Comparison of ENCODE assay signal across 8 mouse cellular contexts in the genomic region with DNA sequence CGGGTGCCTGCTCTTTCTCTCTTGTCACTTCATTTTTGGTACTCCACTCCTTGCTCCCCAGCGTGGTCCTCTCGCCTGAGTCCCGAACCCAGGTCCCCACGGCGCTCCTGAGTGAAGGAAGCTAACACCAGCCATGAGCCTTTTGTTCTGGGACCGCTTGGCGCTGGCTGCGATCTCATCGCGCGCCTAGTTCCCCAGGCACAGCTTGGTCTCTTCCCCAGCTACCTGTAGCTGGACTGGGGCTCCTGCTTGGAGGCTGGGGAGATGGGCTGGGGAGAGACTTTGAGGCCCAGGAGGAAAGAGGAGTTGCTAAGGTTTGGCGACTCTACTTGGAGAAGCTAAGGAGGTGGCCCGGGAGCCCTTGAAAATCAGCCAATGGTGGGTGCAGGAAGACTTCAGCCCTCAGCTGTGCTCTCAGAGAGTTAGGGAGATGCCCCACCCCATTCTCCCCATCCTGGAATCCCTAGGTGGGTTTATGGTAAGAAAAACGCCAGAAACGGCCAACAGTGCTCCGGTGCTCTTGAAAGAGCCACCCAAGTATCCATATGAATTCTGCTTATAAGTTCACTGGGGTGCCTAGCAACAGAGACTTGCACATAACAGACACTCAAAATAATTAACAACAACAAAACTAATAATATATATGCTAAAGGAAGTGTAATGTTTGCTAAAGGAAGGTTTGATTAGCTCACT. TPM values are rescaled to one million over a fixed set of nuclear protein-coding genes. Genes with fewer than 3 reads are reported as not detected.
DNase-seq lines count a peak whose midpoint lies in the region; ATAC-seq and TF ChIP-seq lines count a peak whose summit lies in the region.

No protein-coding gene starts in this region.

- no peak for TF ChIP-seq CTCF in bone marrow, adult 2 months (IDR thresholded peaks at IDR 0.05; ENCODE audit: control insufficient read depth, insufficient read depth, low read length)

- 12% methylated on average over 17 of the region's 17 CpGs for WGBS in heart, embryonic 14.5 days
- 19% methylated on average over 17 of the region's 17 CpGs for WGBS in bone marrow, adult 2 months
- 7% methylated on average over 17 of the region's 17 CpGs for WGBS in hindbrain, embryonic 15.5 days
- 8% methylated on average over 17 of the region's 17 CpGs for WGBS in midbrain, embryonic 14.5 days

- DNase-seq in heart, adult 8-10 months (ENCODE audit: low spot score): no peak
- DNase-seq in midbrain, embryonic 14.5 days: no peak
- no peak for DNase-seq in kidney, postnatal 10 days
- DNase-seq in frontal cortex, adult 2 months (ENCODE audit: extremely low spot score in 1 of 2, low spot score in 1 of 2): no peak
- DNase-seq in ovary, postnatal 36 days (ENCODE audit: low spot score): no peak

- no peak for ATAC-seq in heart, embryonic 14.5 days (ENCODE audit: insufficient number of reproducible peaks, insufficient read depth, low FRiP score, low read depth)
- peak; percentile 12 for ATAC-seq in hindbrain, embryonic 15.5 days (ENCODE audit: low FRiP score, low read depth)
- no peak for ATAC-seq in midbrain, embryonic 14.5 days (ENCODE audit: low FRiP score, low TSS enrichment)

- H3K27ac ChIP-seq in heart, embryonic 14.5 days (replicated peaks in 1 of 2; ENCODE audit: control insufficient read depth in 1 of 2, insufficient read depth in 1 of 2, low read depth in 2 of 2, low read length in 2 of 2): no peak overlapping the region
- no peak overlapping the region; the same call in 1 of the 2 replicates for H3K27ac ChIP-seq in bone marrow, adult 2 months (ENCODE audit: control insufficient read depth, insufficient read depth, low read depth, low read length, poor library complexity)
- peak overlapping the region; percentile 97 for H3K27ac ChIP-seq in hindbrain, embryonic 15.5 days (replicated peaks)
- peak overlapping the region; percentile 97 for H3K27ac ChIP-seq in midbrain, embryonic 14.5 days (replicated peaks; ENCODE audit: low read depth, low read length)

- H3K4me2 ChIP-seq in heart, embryonic 14.5 days (ENCODE audit: low read length): peak overlapping the region; percentile 99
- H3K4me2 ChIP-seq in hindbrain, embryonic 15.5 days: peak overlapping the region; percentile 90
- peak overlapping the region; percentile 88 for H3K4me2 ChIP-seq in midbrain, embryonic 14.5 days (ENCODE audit: low read length)

- H3K36me3 ChIP-seq in heart, embryonic 14.5 days (ENCODE audit: control insufficient read depth, insufficient read depth, low read length): no peaks in the 10 kb centered on the region
- H3K36me3 ChIP-seq in hindbrain, embryonic 15.5 days: no peaks in the 10 kb centered on the region
- H3K36me3 ChIP-seq in midbrain, embryonic 14.5 days (ENCODE audit: control insufficient read depth, insufficient read depth, low read length): no peaks in the 10 kb centered on the region

- H3K27me3 ChIP-seq in heart, embryonic 14.5 days (ENCODE audit: control insufficient read depth, insufficient read depth, low read length): peaks cover 73% of the 10 kb centered on the region
- H3K27me3 ChIP-seq in hindbrain, embryonic 15.5 days: no peaks in the 10 kb centered on the region
- no peaks in the 10 kb centered on the region for H3K27me3 ChIP-seq in midbrain, embryonic 14.5 days (ENCODE audit: control insufficient read depth, insufficient read depth, low read length)

- peak overlapping the region; percentile 51 to 77 for H3K4me3 ChIP-seq in heart, embryonic 14.5 days (ENCODE audit: control insufficient read depth in 1 of 2, insufficient read depth in 1 of 2, low read depth in 1 of 2, low read length in 2 of 2)
- H3K4me3 ChIP-seq in bone marrow, adult 2 months (replicated peaks; ENCODE audit: control insufficient read depth, low read depth, low read length): peak overlapping the region; percentile 1
- peak overlapping the region; percentile 62 for H3K4me3 ChIP-seq in hindbrain, embryonic 15.5 days
- peak overlapping the region; percentile 67 for H3K4me3 ChIP-seq in midbrain, embryonic 14.5 days (replicated peaks; ENCODE audit: low read depth, low read length)

- peaks cover 0 to 6% of the 10 kb centered on the region in 2 experiments; a peak in 1 of 4 replicates for H3K4me1 ChIP-seq in heart, embryonic 14.5 days (ENCODE audit: control insufficient read depth in 2 of 2, insufficient read depth in 2 of 2, low read length in 2 of 2)
- peaks cover 3% of the 10 kb centered on the region; the same call in 1 of the 2 replicates for H3K4me1 ChIP-seq in bone marrow, adult 2 months (ENCODE audit: control insufficient read depth, insufficient read depth, low read length)
- H3K4me1 ChIP-seq in hindbrain, embryonic 15.5 days (replicated peaks): peaks cover 56% of the 10 kb centered on the region
- peaks cover 54% of the 10 kb centered on the region for H3K4me1 ChIP-seq in midbrain, embryonic 14.5 days (ENCODE audit: control insufficient read depth, insufficient read depth, low read length)

- H3K9ac ChIP-seq in heart, embryonic 14.5 days (ENCODE audit: low read length): peak overlapping the region; percentile 67
- peak overlapping the region; percentile 68 for H3K9ac ChIP-seq in hindbrain, embryonic 15.5 days
- peak overlapping the region; percentile 90 for H3K9ac ChIP-seq in midbrain, embryonic 14.5 days (replicated peaks; ENCODE audit: low read length)

- TF ChIP-seq POLR2A in bone marrow, adult 2 months (IDR thresholded peaks at IDR 0.05; ENCODE audit: borderline replicate concordance, control insufficient read depth, low read depth, low read length): no peak

- H3K9me3 ChIP-seq in heart, embryonic 14.5 days (ENCODE audit: control insufficient read depth, low read length): no peaks in the 10 kb centered on the region
- no peaks in the 10 kb centered on the region for H3K9me3 ChIP-seq in hindbrain, embryonic 15.5 days
- H3K9me3 ChIP-seq in midbrain, embryonic 14.5 days (ENCODE audit: control insufficient read depth, low read length): no peaks in the 10 kb centered on the region

RNA-seq across cellular contexts. Expression of a gene that starts 2.8 kb away (rescaled TPM):
- 0.12 and 0.26 TPM in 2 replicates for polyA plus RNA-seq in heart, embryonic 14.5 days (2014; fragmentation: Nextera tagmentation; extraction: Ambion mirVana)
- total RNA-seq in heart, adult 8-10 months (2022): under 1 TPM in 1 of 4 experiments, not detected in 3; 0.20 TPM
- polyA plus RNA-seq in bone marrow, adult 2 months (2011; ENCODE audit: insufficient read depth, insufficient read length, low replicate concordance, missing spikeins): not detected in 2 replicates
- 34.8 and 37.2 TPM in 2 replicates for polyA plus RNA-seq in hindbrain, embryonic 15.5 days (2015; fragmentation: Nextera tagmentation; extraction: Ambion mirVana)
- 49.1 and 53.6 TPM in 2 replicates for polyA plus RNA-seq in midbrain, embryonic 14.5 days (2014; fragmentation: Nextera tagmentation; extraction: Ambion mirVana)
- polyA plus RNA-seq in frontal cortex, adult 2 months (2012; rRNA removed): 6.3 TPM in 2 replicates

RNA-seq across cellular contexts. Expression of a gene that starts 52.6 kb away (rescaled TPM):
- polyA plus RNA-seq in heart, embryonic 14.5 days (2014; fragmentation: Nextera tagmentation; extraction: Ambion mirVana): 12.9 and 13.7 TPM in 2 replicates
- total RNA-seq in heart, adult 8-10 months (2022): 1 to 10 TPM; 3.8 to 7.2 (median 5.0) TPM
- polyA plus RNA-seq in bone marrow, adult 2 months (2011; ENCODE audit: insufficient read depth, insufficient read length, low replicate concordance, missing spikeins): 1.6 and 1.9 TPM in 2 replicates
- 30.6 and 32.3 TPM in 2 replicates for polyA plus RNA-seq in hindbrain, embryonic 15.5 days (2015; fragmentation: Nextera tagmentation; extraction: Ambion mirVana)
- 28.4 and 29.4 TPM in 2 replicates for polyA plus RNA-seq in midbrain, embryonic 14.5 days (2014; fragmentation: Nextera tagmentation; extraction: Ambion mirVana)
- 26.5 and 28.8 TPM in 2 replicates for polyA plus RNA-seq in frontal cortex, adult 2 months (2012; rRNA removed)

Comparison
In these comparisons a context has a peak if more than half of its experiments do, and no peak if none do; other contexts are left out.
1. H3K27ac ChIP-seq: peak in hindbrain, embryonic 15.5 days (single experiment) and midbrain, embryonic 14.5 days (single experiment); none in heart, embryonic 14.5 days (0 of 2) and bone marrow, adult 2 months (single experiment).
2. H3K4me3 ChIP-seq: peak in every context shown above with its lines; median percentile 67 in midbrain, embryonic 14.5 days; 64 in heart, embryonic 14.5 days; 62 in hindbrain, embryonic 15.5 days; 1 in bone marrow, adult 2 months.
3. Peak in every context shown above with its lines, with median percentiles within 50 percentile points of each other: H3K4me2 ChIP-seq and H3K9ac ChIP-seq.